Mouse (Mus musculus) lung, postnatal 0 days (tissue): ENCODE measurements around the gene Prkar2b.
A peak's percentile ranks its signal among the peaks of the same experiment; 100 is the strongest.

Experiments used
- CTCF ChIP-seq: IDR thresholded peaks from 2 replicates; pipeline ENCODE4 v1.5.1; 2016; ENCODE audit warnings: antibody characterized with exemption, mild to moderate bottlenecking
- EP300 ChIP-seq: IDR thresholded peaks from 2 replicates; pipeline ENCODE4 v1.6.1; 2016; ENCODE audit warnings: antibody characterized with exemption, mild to moderate bottlenecking, control low read depth

GRCm38 (mm10) chr12:31949759-31950658 lies 111.1 kb downstream of the Prkar2b start, which contains the start of gene Hbp1:
- TF ChIP-seq CTCF (no peak), EP300 (peak; percentile 52; the same call in 1 of the 2 replicates)
